Mouse (Mus musculus) midbrain, embryonic 15.5 days (tissue): ENCODE measurements around the gene Gatad1. TPM values are rescaled to one million over a fixed set of nuclear protein-coding genes. Genes with fewer than 3 reads are reported as not detected.
"Not testable (repeated sequence)": the region's sequence is repeated elsewhere in the genome, so short reads cannot be mapped to it uniquely, and the experiment has no call there.

ENCODE experiments used
- ATAC-seq: fragments of 200-750 bp; cut with Nextera tagmentation; replicated peaks from 2 replicates; pipeline ENCODE4 v1.8.0; 2017; ENCODE audit warnings: moderate TSS enrichment
- H3K27ac ChIP-seq: fragments of 300-500 bp; sonication (generic); 2 replicates; pipeline ENCODE4 v1.5.1; 2015; ENCODE audit warnings: mild to moderate bottlenecking, inconsistent platforms
- H3K27me3 ChIP-seq: fragments of 300-500 bp; sonication (generic); replicated peaks from 2 replicates; pipeline ENCODE4 v1.6.1; 2015; ENCODE audit warnings: inconsistent platforms
- H3K36me3 ChIP-seq: fragments of 300-500 bp; sonication (generic); replicated peaks from 2 replicates; pipeline ENCODE4 v1.6.1; 2015; ENCODE audit warnings: inconsistent platforms
- H3K4me1 ChIP-seq: fragments of 300-500 bp; sonication (generic); 2 replicates; pipeline ENCODE4 v1.6.1; 2015; ENCODE audit warnings: inconsistent platforms
- H3K4me2 ChIP-seq: fragments of 300-500 bp; sonication (generic); 2 replicates; pipeline ENCODE4 v1.6.1; 2015; ENCODE audit warnings: inconsistent platforms, mild to moderate bottlenecking, moderate library complexity
- H3K4me3 ChIP-seq: fragments of 300-500 bp; sonication (generic); 2 replicates; pipeline ENCODE4 v1.5.1; 2015; ENCODE audit warnings: mild to moderate bottlenecking, inconsistent platforms
- H3K9ac ChIP-seq: fragments of 300-500 bp; sonication (generic); 2 replicates; pipeline ENCODE4 v1.6.1; 2015; ENCODE audit warnings: mild to moderate bottlenecking, inconsistent platforms
- H3K9me3 ChIP-seq: fragments of 300-500 bp; sonication (generic); 2 replicates; pipeline ENCODE4 v1.6.1; 2016; ENCODE audit warnings: inconsistent platforms
- WGBS: fragments of 180-500 bp; shearing (Covaris S2); methylation state at CpG from one replicate; pipeline ENCODE4 v1.1.7; 2015; ENCODE audit warnings: mixed read lengths; 5-methylcytosine and 5-hydroxymethylcytosine counted together
- polyA plus RNA-seq: library from polyadenylated mRNA; unstranded; fragments of >200 nt; fragmentation: Nextera tagmentation; extraction: Ambion mirVana; gene quantifications from 2 replicates; pipeline ENCODE4 v1.2.1, GENCODE M21; 2015

Gene Gatad1
- 56.1 and 59.5 TPM in 2 replicates for polyA plus RNA-seq

GRCm38 (mm10) chr5:3657085-3657484, at the start of gene Gatad1:
Gene Gatad1 (minus strand): TSS chr5:3657185.
- WGBS = 76% methylated on average over 5 of the region's 5 CpGs
- no peak within 1 kb of the TSS for H3K27ac ChIP-seq
- no peak within 1 kb of the TSS for H3K4me3 ChIP-seq
- ATAC-seq = no peak
- H3K9me3 ChIP-seq = no peaks in the 10 kb centered on the region
- no peak within 1 kb of the TSS for H3K4me2 ChIP-seq
- no peak within 1 kb of the TSS for H3K9ac ChIP-seq
- H3K4me1 ChIP-seq = no peaks in the 10 kb centered on the region
- H3K27me3 ChIP-seq = no peaks in the 10 kb centered on the region
- no peaks in the 10 kb centered on the region for H3K36me3 ChIP-seq

DNA sequence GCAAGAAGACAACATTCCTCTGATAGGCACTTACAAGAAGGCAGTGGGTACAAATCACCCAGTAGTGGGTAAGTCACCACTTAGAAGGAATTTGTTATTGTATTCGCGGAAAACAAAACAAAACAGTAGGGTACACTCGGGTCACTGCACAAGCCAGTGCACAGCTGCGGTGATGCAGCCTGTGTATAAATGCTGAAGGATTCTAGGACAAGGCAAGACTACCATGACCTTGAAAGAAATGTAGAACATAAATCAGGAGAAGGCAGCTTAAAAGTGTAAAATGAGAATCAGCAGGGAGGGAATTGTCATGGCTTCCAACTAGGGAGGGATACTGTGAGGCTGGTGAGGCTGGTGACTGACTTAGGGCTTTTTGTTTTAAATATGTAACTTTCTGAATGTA, 45.2 kb upstream of the Gatad1 start:
- Histone ChIP-seq H3K9ac (no peak overlapping the region), H3K36me3 (peaks cover 17% of the 10 kb centered on the region), H3K9me3 (no peaks in the 10 kb centered on the region), H3K4me1 (no peaks in the 10 kb centered on the region), H3K27me3 (no peaks in the 10 kb centered on the region), H3K4me3 (no peak overlapping the region), H3K4me2 (no peak overlapping the region), H3K27ac (no peak overlapping the region)
- WGBS = 83% methylated on average over 4 of the region's 4 CpGs
- no peak for ATAC-seq

- WGBS = 93% methylated on average over 5 of the region's 5 CpGs
- Histone ChIP-seq H3K4me3 (no peak overlapping the region), H3K9ac (no peak overlapping the region), H3K9me3 (no peaks in the 10 kb centered on the region), H3K36me3 (peaks cover 12% of the 10 kb centered on the region), H3K4me1 (no peaks in the 10 kb centered on the region), H3K27ac (no peak overlapping the region), H3K4me2 (no peak overlapping the region), H3K27me3 (no peaks in the 10 kb centered on the region)
- ATAC-seq = no peak
Observed at GRCm38 (mm10) chr5:3700025-3700424, 43.0 kb upstream of the Gatad1 start.

DNA sequence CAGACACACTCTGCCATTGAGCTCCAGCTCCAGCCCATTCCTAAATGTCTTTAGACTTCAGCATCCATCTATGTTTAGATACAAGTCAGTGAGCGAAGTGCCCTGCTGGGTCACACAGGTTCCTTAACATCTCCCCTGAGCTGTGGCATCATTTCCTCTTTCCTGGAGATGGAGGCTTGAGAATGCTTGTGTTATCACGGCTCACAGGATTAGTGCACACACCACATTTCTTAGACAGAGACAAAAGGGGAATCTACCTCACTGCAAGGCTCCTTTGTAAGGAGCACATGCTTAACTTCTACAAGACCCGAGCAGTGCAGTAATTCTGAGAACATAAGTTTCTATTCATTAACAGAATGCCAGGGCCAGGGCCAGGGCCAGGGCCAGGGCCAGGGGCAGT, 39.0 kb upstream of the Gatad1 start:
- no peak overlapping the region for H3K27ac ChIP-seq
- no peak overlapping the region for H3K4me2 ChIP-seq
- no peak overlapping the region for H3K9ac ChIP-seq
- ATAC-seq = no peak
- H3K4me1 ChIP-seq = no peaks in the 10 kb centered on the region
- H3K4me3 ChIP-seq = no peak overlapping the region
- H3K9me3 ChIP-seq = no peaks in the 10 kb centered on the region
- 77% methylated on average over 3 of the region's 3 CpGs for WGBS
- H3K27me3 ChIP-seq = no peaks in the 10 kb centered on the region
- H3K36me3 ChIP-seq = peaks cover 38% of the 10 kb centered on the region

- Histone ChIP-seq H3K27ac (no peak overlapping the region), H3K36me3 (peaks cover 38% of the 10 kb centered on the region), H3K4me2 (no peak overlapping the region), H3K9me3 (no peaks in the 10 kb centered on the region), H3K4me1 (no peaks in the 10 kb centered on the region), H3K27me3 (no peaks in the 10 kb centered on the region), H3K9ac (no peak overlapping the region), H3K4me3 (no peak overlapping the region)
- ATAC-seq = no peak
- WGBS = 92% methylated on average over 4 of the region's 4 CpGs
Observed at GRCm38 (mm10) chr5:3695191-3695590, 38.2 kb upstream of the Gatad1 start.

DNA sequence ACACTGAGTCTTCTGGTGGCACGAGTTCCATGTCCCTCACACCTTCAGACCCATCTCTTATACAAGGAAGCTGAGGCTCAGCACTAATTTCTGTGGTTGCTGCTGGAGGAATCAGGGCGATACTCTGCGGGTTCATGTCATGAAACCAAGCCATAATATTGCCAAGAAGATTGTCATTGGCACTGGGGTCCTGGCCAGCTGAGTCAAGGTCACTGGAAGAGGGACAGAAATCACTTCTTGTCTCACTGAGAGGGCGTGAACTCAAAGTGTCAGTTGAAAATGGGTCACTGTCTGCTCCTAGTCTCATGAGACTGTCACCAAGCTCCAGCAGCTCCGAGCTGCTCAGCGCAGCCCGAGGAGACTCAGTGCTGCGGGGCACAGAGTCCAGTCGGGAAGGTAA, 36.0 kb upstream of the Gatad1 start:
- WGBS = 97% methylated on average over 9 of the region's 9 CpGs

GRCm38 (mm10) chr5:3691283-3691682, 34.3 kb upstream of the Gatad1 start:
- WGBS = 96% methylated on average over 3 of the region's 3 CpGs
- H3K36me3 ChIP-seq = peaks cover 27% of the 10 kb centered on the region

More for the DNA sequence above, 36.0 kb upstream of the Gatad1 start:
- Histone ChIP-seq H3K27ac (no peak overlapping the region), H3K9me3 (no peaks in the 10 kb centered on the region), H3K4me1 (no peaks in the 10 kb centered on the region), H3K27me3 (no peaks in the 10 kb centered on the region), H3K9ac (no peak overlapping the region), H3K36me3 (peaks cover 35% of the 10 kb centered on the region), H3K4me2 (no peak overlapping the region), H3K4me3 (no peak overlapping the region)
- no peak for ATAC-seq

DNA sequence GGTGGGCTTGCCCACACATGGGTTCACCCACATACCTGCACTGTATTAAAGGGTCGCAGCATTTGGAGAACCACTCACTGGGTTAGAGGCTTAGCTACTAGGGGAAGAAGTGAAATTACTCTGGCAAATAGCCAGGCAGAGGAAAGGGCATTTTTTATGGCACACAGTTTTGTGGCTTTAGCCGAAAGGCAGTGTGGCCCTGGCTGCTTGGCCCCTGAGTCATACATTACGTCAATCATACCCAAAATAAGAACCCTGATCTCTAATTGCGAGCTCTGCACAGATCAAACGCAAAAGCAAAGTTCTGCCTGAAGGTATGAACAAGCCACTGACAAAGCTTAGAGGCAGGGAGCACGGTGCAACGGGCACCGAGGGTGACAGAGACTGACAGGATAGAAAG, 31.3 kb upstream of the Gatad1 start:
- Histone ChIP-seq H3K4me2 (no peak overlapping the region), H3K27ac (no peak overlapping the region), H3K36me3 (peaks cover 15% of the 10 kb centered on the region), H3K9me3 (no peaks in the 10 kb centered on the region), H3K9ac (no peak overlapping the region), H3K27me3 (no peaks in the 10 kb centered on the region), H3K4me1 (no peaks in the 10 kb centered on the region), H3K4me3 (no peak overlapping the region)
- WGBS = 90% methylated on average over 8 of the region's 8 CpGs
- no peak for ATAC-seq

More at GRCm38 (mm10) chr5:3691283-3691682, 34.3 kb upstream of the Gatad1 start:
- Histone ChIP-seq H3K9ac (no peak overlapping the region), H3K9me3 (no peaks in the 10 kb centered on the region), H3K27me3 (no peaks in the 10 kb centered on the region), H3K27ac (no peak overlapping the region), H3K4me2 (no peak overlapping the region), H3K4me3 (no peak overlapping the region), H3K4me1 (no peaks in the 10 kb centered on the region)
- ATAC-seq = no peak

- 92% methylated on average over 6 of the region's 6 CpGs for WGBS
- H3K4me3 ChIP-seq = no peak overlapping the region
Observed at GRCm38 (mm10) chr5:3669938-3670554, 13.1 kb upstream of the Gatad1 start.

DNA sequence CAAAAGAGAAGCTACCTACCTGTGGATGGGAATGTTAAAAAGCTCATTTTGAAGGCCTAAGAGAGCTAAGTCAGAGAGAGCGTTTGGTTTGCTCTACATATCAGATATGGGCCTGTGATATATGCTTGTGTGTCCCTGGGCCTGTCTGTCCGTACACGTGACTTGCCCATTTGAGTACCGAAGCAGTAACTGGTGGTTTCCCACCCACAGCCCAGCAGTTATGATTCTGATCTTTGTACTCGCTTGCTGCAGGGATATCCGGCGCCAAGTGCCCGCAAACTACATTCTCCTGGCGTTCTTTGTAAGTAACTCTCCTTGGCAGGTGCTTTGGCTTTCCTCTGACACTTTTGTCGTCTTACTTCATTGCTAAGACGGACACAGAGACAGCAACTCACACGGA, 9.6 kb upstream of the Gatad1 start:
- Histone ChIP-seq H3K27ac (no peak overlapping the region), H3K4me2 (no peak overlapping the region), H3K36me3 (no peaks in the 10 kb centered on the region), H3K9ac (no peak overlapping the region), H3K27me3 (no peaks in the 10 kb centered on the region), H3K4me3 (no peak overlapping the region), H3K9me3 (no peaks in the 10 kb centered on the region), H3K4me1 (no peaks in the 10 kb centered on the region)
- 87% methylated on average over 12 of the region's 12 CpGs for WGBS
- ATAC-seq = no peak

More at GRCm38 (mm10) chr5:3669938-3670554, 13.1 kb upstream of the Gatad1 start:
- H3K4me1 ChIP-seq = no peaks in the 10 kb centered on the region
- ATAC-seq = no peak
- H3K27me3 ChIP-seq = no peaks in the 10 kb centered on the region
- no peaks in the 10 kb centered on the region for H3K9me3 ChIP-seq
- H3K27ac ChIP-seq = no peak overlapping the region
- H3K4me2 ChIP-seq = no peak overlapping the region
- H3K9ac ChIP-seq = no peak overlapping the region
- no peaks in the 10 kb centered on the region for H3K36me3 ChIP-seq

- Histone ChIP-seq H3K4me2 (no peak overlapping the region), H3K36me3 (no peaks in the 10 kb centered on the region), H3K27ac (no peak overlapping the region), H3K9me3 (no peaks in the 10 kb centered on the region), H3K9ac (no peak overlapping the region), H3K4me1 (no peaks in the 10 kb centered on the region), H3K4me3 (no peak overlapping the region), H3K27me3 (no peaks in the 10 kb centered on the region)
- WGBS = 96% methylated on average over 2 of the region's 2 CpGs
- ATAC-seq = no peak
Observed at GRCm38 (mm10) chr5:3665225-3665624, 8.2 kb upstream of the Gatad1 start.

DNA sequence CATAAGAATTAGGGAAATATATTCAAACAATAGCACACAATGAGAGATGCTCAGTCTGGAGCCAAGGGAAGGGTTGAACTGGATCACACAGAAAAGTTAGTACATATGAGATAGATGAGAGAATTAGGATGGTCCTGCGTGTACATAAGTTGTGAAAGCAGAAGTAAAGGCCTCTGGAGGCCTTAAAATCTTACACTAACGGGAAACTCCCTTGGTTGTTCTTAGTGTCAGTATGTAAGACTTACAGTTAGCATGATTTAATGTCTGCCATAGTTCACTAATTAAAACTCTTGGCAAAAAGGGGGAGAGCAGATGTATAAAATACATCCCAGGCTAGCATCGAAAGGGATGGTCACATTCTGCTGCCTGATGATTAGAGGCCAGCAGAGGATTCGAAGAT, 3.2 kb downstream of the Gatad1 start:
- H3K9ac ChIP-seq = no peak overlapping the region
- H3K9me3 ChIP-seq = no peaks in the 10 kb centered on the region
- H3K36me3 ChIP-seq = no peaks in the 10 kb centered on the region
- H3K4me1 ChIP-seq = no peaks in the 10 kb centered on the region
- no peak overlapping the region for H3K4me2 ChIP-seq
- H3K4me3 ChIP-seq = no peak overlapping the region
- no peak for ATAC-seq
- 93% methylated on average over 4 of the region's 4 CpGs for WGBS
- no peak overlapping the region for H3K27ac ChIP-seq
- H3K27me3 ChIP-seq = no peaks in the 10 kb centered on the region

DNA sequence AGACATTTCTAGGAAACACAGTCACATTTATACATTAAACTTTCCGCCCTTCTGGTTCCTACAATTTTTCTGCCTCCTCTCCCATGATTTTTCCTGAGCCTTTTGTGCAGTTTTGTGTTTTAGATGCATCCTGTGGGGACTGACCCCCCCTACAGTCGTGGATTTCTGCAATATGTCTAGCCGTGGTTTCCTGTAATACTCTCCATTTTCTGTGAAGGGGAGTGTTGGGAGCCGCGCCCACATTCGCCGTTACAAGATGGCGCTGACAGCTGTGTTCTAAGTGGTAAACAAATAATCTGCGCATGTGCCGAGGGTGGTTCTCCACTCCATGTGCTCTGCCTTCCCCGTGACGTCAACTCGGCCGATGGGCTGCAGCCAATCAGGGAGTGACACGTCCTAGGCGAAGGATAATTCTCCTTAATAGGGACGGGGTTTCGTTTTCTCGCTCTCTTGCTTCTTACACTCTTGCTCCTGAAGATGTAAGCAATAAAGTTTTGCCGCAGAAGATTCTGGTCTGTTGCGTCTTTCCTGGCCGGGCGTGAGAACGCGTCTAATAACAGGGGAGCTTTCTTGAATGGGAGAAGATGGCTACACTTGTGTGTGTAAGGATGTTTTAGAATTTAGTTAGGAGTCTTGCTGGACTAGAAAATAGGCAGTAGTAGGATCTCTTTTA, 3.9 kb downstream of the Gatad1 start:
- not testable (repeated sequence) for H3K4me3 ChIP-seq, H3K9ac ChIP-seq, H3K36me3 ChIP-seq, H3K9me3 ChIP-seq, H3K27me3 ChIP-seq, ATAC-seq, H3K4me2 ChIP-seq, H3K4me1 ChIP-seq, H3K27ac ChIP-seq
- WGBS = 91% methylated on average over 18 of the region's 25 CpGs
